Mouse (Mus musculus): ENCODE measurements at regions not wholly inside any gene's neighbourhood (a gene's known extent, or its start where the extent isn't known, plus 50 kb on each side); places are given as distances from the start of the nearest gene placed in this dataset.

DNA sequence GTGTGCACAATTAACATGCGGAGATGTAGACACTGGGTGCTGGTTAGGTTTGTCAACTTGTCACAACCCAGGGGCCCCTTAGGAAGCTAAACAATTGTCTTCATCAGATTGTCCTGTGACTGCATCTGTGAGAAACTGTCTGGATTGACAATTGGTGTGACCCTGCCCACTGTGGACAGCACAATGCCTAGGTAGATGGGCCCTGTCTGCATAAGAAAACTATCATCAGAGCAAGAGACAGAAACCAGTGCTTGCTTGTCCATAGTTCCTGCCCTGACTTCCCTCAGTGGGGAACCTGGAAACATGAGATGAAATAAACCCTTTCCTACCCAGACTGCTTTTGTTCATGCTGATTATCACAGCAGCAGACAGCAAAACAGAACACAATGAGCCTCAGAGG lies 63.5 kb upstream of the Tyw5 start:
- no peaks in the 10 kb centered on the region for H3K4me1 ChIP-seq (replicated peaks; ENCODE audit: control insufficient read depth in 2 of 2, insufficient read depth in 2 of 2, low read length in 1 of 2)
- H3K9me3 ChIP-seq (ENCODE audit: control insufficient read depth, low read length) = no peaks in the 10 kb centered on the region
- ATAC-seq (ENCODE audit: insufficient read depth) = no peak
- H3K27me3 ChIP-seq (ENCODE audit: control insufficient read depth, insufficient read depth, low read length) = no peaks in the 10 kb centered on the region
- no peak overlapping the region for H3K27ac ChIP-seq
- TF ChIP-seq EP300 (IDR thresholded peaks at IDR 0.05; ENCODE audit: low read depth) (no peak), CTCF (IDR thresholded peaks at IDR 0.05; ENCODE audit: low read depth) (no peak)
- 84% methylated on average over 1 of the region's 1 CpGs for WGBS (ENCODE audit: insufficient replicate concordance)
- no peak for DNase-seq (ENCODE audit: low read depth in 3 of 3, low spot score in 3 of 3)
- H3K36me3 ChIP-seq (replicated peaks; ENCODE audit: control insufficient read depth, insufficient read depth, low read depth) = no peaks in the 10 kb centered on the region
- no peak overlapping the region for H3K4me3 ChIP-seq (ENCODE audit: insufficient read depth in 1 of 2, low read depth in 2 of 2, low read length in 2 of 2)
- no peak overlapping the region for H3K4me2 ChIP-seq (ENCODE audit: low read depth)
- no peak overlapping the region for H3K9ac ChIP-seq (replicated peaks)

DNA sequence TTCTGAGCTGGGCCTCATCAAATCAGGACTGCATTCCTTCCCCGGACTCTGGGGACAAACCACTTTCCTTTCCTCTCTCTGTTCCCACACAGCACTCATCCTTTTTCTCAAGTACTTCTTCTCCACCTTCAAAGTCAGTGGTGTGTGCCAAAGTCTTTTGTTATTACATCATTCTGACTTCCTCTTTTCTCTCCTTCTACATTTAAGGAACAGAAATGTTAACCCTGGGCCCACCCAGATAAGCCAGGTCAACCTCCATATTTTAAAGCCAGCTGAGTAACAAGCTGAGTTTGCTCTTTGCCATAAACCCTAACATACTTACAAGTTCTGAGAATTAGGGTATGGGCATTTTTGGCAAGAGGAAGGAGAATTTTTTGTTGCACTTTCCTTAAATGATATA lies 65.3 kb upstream of the Tyw5 start:
- H3K9ac ChIP-seq (replicated peaks) = no peak overlapping the region
- WGBS (ENCODE audit: insufficient replicate concordance) = 17% methylated on average over 1 of the region's 1 CpGs
- H3K9me3 ChIP-seq (ENCODE audit: control insufficient read depth, low read length) = no peaks in the 10 kb centered on the region
- no peaks in the 10 kb centered on the region for H3K36me3 ChIP-seq (replicated peaks; ENCODE audit: control insufficient read depth, insufficient read depth, low read depth)
- no peak for TF ChIP-seq CTCF (IDR thresholded peaks at IDR 0.05; ENCODE audit: low read depth)
- TF ChIP-seq EP300 (IDR thresholded peaks at IDR 0.05; ENCODE audit: low read depth) = no peak
- H3K27ac ChIP-seq = no peak overlapping the region
- no peak overlapping the region for H3K4me3 ChIP-seq (ENCODE audit: insufficient read depth in 1 of 2, low read depth in 2 of 2, low read length in 2 of 2)
- no peak overlapping the region for H3K4me2 ChIP-seq (ENCODE audit: low read depth)
- H3K27me3 ChIP-seq (ENCODE audit: control insufficient read depth, insufficient read depth, low read length) = no peaks in the 10 kb centered on the region
- H3K4me1 ChIP-seq (replicated peaks; ENCODE audit: control insufficient read depth in 2 of 2, insufficient read depth in 2 of 2, low read length in 1 of 2) = no peaks in the 10 kb centered on the region
- peak in 1 of 3 experiments; percentile 1 for DNase-seq (ENCODE audit: low read depth in 3 of 3, low spot score in 3 of 3)
- no peak for ATAC-seq (ENCODE audit: insufficient read depth)

DNA sequence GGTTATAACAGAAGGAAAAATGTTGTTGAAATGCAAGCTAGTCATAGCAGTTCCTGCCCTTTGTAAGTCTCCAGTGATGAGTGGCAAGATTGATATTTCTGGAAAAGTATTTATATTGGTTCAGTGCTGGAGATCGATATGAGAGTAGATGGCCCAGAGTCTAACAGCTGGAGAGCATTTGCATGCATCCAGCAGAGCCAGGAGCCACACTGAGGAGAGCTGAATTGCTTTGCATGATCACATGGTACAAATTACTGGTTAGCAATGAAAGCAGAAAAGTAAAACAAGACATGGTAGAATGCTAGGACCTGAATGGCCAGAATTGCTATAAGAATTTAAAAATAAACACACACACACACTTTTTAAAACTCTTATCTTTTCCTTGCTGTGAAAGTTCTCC lies 70.8 kb upstream of the Tyw5 start:
- H3K27ac ChIP-seq = no peak overlapping the region
- H3K4me2 ChIP-seq (ENCODE audit: low read depth) = no peak overlapping the region
- no peaks in the 10 kb centered on the region for H3K36me3 ChIP-seq (replicated peaks; ENCODE audit: control insufficient read depth, insufficient read depth, low read depth)
- no peaks in the 10 kb centered on the region for H3K27me3 ChIP-seq (ENCODE audit: control insufficient read depth, insufficient read depth, low read length)
- no peaks in the 10 kb centered on the region for H3K4me1 ChIP-seq (replicated peaks; ENCODE audit: control insufficient read depth in 2 of 2, insufficient read depth in 2 of 2, low read length in 1 of 2)
- 54% methylated on average over 1 of the region's 1 CpGs for WGBS (ENCODE audit: insufficient replicate concordance)
- H3K4me3 ChIP-seq (ENCODE audit: insufficient read depth in 1 of 2, low read depth in 2 of 2, low read length in 2 of 2) = no peak overlapping the region
- H3K9ac ChIP-seq (replicated peaks) = no peak overlapping the region
- ATAC-seq (ENCODE audit: insufficient read depth) (no peak), DNase-seq (ENCODE audit: low read depth in 3 of 3, low spot score in 3 of 3) (no peak)
- no peaks in the 10 kb centered on the region for H3K9me3 ChIP-seq (ENCODE audit: control insufficient read depth, low read length)
- TF ChIP-seq CTCF (IDR thresholded peaks at IDR 0.05; ENCODE audit: low read depth) = no peak
- no peak for TF ChIP-seq EP300 (IDR thresholded peaks at IDR 0.05; ENCODE audit: low read depth)

DNA sequence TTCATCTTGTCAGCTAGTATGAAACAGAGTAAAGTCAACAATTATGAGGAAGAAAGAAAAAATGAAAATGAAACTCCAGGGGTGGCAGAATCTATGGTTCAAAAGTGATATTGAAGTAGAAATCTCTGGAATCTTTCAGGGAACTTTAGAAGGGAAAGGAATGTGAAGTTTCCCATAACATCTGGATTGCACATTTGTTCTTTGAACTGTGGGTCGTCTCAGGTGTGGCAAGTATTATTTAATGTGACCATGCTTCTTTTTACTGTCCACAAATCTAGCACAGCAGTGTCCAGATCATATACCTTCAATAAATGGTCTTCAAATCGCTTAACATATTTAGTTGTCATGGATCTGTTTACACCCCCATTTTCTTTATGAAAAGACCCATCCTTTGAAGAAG lies 71.2 kb upstream of the Tyw5 start:
- no peaks in the 10 kb centered on the region for H3K4me1 ChIP-seq (replicated peaks; ENCODE audit: control insufficient read depth in 2 of 2, insufficient read depth in 2 of 2, low read length in 1 of 2)
- no peak overlapping the region for H3K4me2 ChIP-seq (ENCODE audit: low read depth)
- no peak overlapping the region for H3K27ac ChIP-seq
- H3K4me3 ChIP-seq (ENCODE audit: insufficient read depth in 1 of 2, low read depth in 2 of 2, low read length in 2 of 2) = no peak overlapping the region
- WGBS (ENCODE audit: insufficient replicate concordance) = 43% methylated on average over 2 of the region's 2 CpGs
- no peak for ATAC-seq (ENCODE audit: insufficient read depth)
- TF ChIP-seq EP300 (IDR thresholded peaks at IDR 0.05; ENCODE audit: low read depth) = no peak
- no peaks in the 10 kb centered on the region for H3K9me3 ChIP-seq (ENCODE audit: control insufficient read depth, low read length)
- H3K9ac ChIP-seq (replicated peaks) = no peak overlapping the region
- no peaks in the 10 kb centered on the region for H3K27me3 ChIP-seq (ENCODE audit: control insufficient read depth, insufficient read depth, low read length)
- no peak for DNase-seq (ENCODE audit: low read depth in 3 of 3, low spot score in 3 of 3)
- no peaks in the 10 kb centered on the region for H3K36me3 ChIP-seq (replicated peaks; ENCODE audit: control insufficient read depth, insufficient read depth, low read depth)

- no peaks in the 10 kb centered on the region for H3K4me1 ChIP-seq (replicated peaks; ENCODE audit: control insufficient read depth in 2 of 2, insufficient read depth in 2 of 2, low read length in 1 of 2)
- TF ChIP-seq EP300 (IDR thresholded peaks at IDR 0.05; ENCODE audit: low read depth) = no peak
- no peak for TF ChIP-seq CTCF (IDR thresholded peaks at IDR 0.05; ENCODE audit: low read depth)
- ATAC-seq (ENCODE audit: insufficient read depth) = no peak
- no peak overlapping the region for H3K4me3 ChIP-seq (ENCODE audit: insufficient read depth in 1 of 2, low read depth in 2 of 2, low read length in 2 of 2)
- no peaks in the 10 kb centered on the region for H3K9me3 ChIP-seq (ENCODE audit: control insufficient read depth, low read length)
- no peak overlapping the region for H3K27ac ChIP-seq
- 56% methylated on average over 1 of the region's 1 CpGs for WGBS (ENCODE audit: insufficient replicate concordance)
- H3K4me2 ChIP-seq (ENCODE audit: low read depth) = no peak overlapping the region
- H3K27me3 ChIP-seq (ENCODE audit: control insufficient read depth, insufficient read depth, low read length) = no peaks in the 10 kb centered on the region
- no peak for DNase-seq (ENCODE audit: low read depth in 3 of 3, low spot score in 3 of 3)
- no peak overlapping the region for H3K9ac ChIP-seq (replicated peaks)
- H3K36me3 ChIP-seq (replicated peaks; ENCODE audit: control insufficient read depth, insufficient read depth, low read depth) = no peaks in the 10 kb centered on the region
Observed at GRCm38 (mm10) chr1:57478800-57479199, 71.9 kb upstream of the Tyw5 start.

GRCm38 (mm10) chr1:57479566-57479965 lies 72.7 kb upstream of the Tyw5 start:
- ATAC-seq (ENCODE audit: insufficient read depth) (no peak), DNase-seq (ENCODE audit: low read depth in 3 of 3, low spot score in 3 of 3) (no peak)
- no peak overlapping the region for H3K9ac ChIP-seq (replicated peaks)
- no peak for TF ChIP-seq EP300 (IDR thresholded peaks at IDR 0.05; ENCODE audit: low read depth)
- TF ChIP-seq CTCF (IDR thresholded peaks at IDR 0.05; ENCODE audit: low read depth) = no peak
- H3K4me2 ChIP-seq (ENCODE audit: low read depth) = no peak overlapping the region
- WGBS (ENCODE audit: insufficient replicate concordance) = 52% methylated on average over 4 of the region's 4 CpGs
- no peaks in the 10 kb centered on the region for H3K9me3 ChIP-seq (ENCODE audit: control insufficient read depth, low read length)
- H3K4me3 ChIP-seq (ENCODE audit: insufficient read depth in 1 of 2, low read depth in 2 of 2, low read length in 2 of 2) = no peak overlapping the region
- H3K27ac ChIP-seq = no peak overlapping the region
- H3K4me1 ChIP-seq (replicated peaks; ENCODE audit: control insufficient read depth in 2 of 2, insufficient read depth in 2 of 2, low read length in 1 of 2) = no peaks in the 10 kb centered on the region
- H3K36me3 ChIP-seq (replicated peaks; ENCODE audit: control insufficient read depth, insufficient read depth, low read depth) = no peaks in the 10 kb centered on the region
- H3K27me3 ChIP-seq (ENCODE audit: control insufficient read depth, insufficient read depth, low read length) = no peaks in the 10 kb centered on the region
